Mouse (Mus musculus): Measurements from ENCODE around the gene Bloc1s5. TPM values are rescaled to one million over a fixed set of nuclear protein-coding genes. Genes with fewer than 3 reads are reported as not detected.

The Bloc1s5 gene
- polyA plus RNA-seq, 1 experiment from 2014 or later = 27.1 TPM

GRCm38 (mm10) chr13:38597076-38597475 is 37.8 kb downstream of the Bloc1s5 start:
- no peak overlapping the region for H3K4me2 ChIP-seq
- H3K4me1 ChIP-seq (replicated peaks) = no peaks in the 10 kb centered on the region
- H3K36me3 ChIP-seq = 0 out of 2 replicates have a peak, but pooled peaks cover 1% of the 10 kb centered on the region
- no peaks in the 10 kb centered on the region for H3K9me3 ChIP-seq
- H3K4me3 ChIP-seq (replicated peaks) = no peak overlapping the region
- no peaks in the 10 kb centered on the region for H3K27me3 ChIP-seq
- WGBS = 80% methylated on average over 3 of the region's 3 CpGs
- no peak overlapping the region for H3K9ac ChIP-seq (replicated peaks)
- no peak overlapping the region for H3K27ac ChIP-seq
- no peak for ATAC-seq (ENCODE audit: insufficient number of reproducible peaks, insufficient read depth, low FRiP score, low TSS enrichment, low read depth)

GRCm38 (mm10) chr13:38596461-38596860 is 38.4 kb downstream of the Bloc1s5 start:
- Histone ChIP-seq H3K4me1 (replicated peaks) (no peaks in the 10 kb centered on the region), H3K27ac (no peak overlapping the region), H3K36me3 (no peaks in the 10 kb centered on the region), H3K9me3 (no peaks in the 10 kb centered on the region), H3K4me2 (no peak overlapping the region), H3K9ac (replicated peaks) (no peak overlapping the region), H3K4me3 (replicated peaks) (no peak overlapping the region), H3K27me3 (no peaks in the 10 kb centered on the region)
- 75% methylated on average over 4 of the region's 4 CpGs for WGBS
- ATAC-seq (ENCODE audit: insufficient number of reproducible peaks, insufficient read depth, low FRiP score, low TSS enrichment, low read depth) = no peak

- H3K9me3 ChIP-seq = no peaks in the 10 kb centered on the region
- 62% methylated on average over 6 of the region's 6 CpGs for WGBS
- no peak overlapping the region for H3K27ac ChIP-seq
- no peak for ATAC-seq (ENCODE audit: insufficient number of reproducible peaks, insufficient read depth, low FRiP score, low TSS enrichment, low read depth)
- H3K4me3 ChIP-seq (replicated peaks) = no peak overlapping the region
- H3K9ac ChIP-seq (replicated peaks) = no peak overlapping the region
- no peaks in the 10 kb centered on the region for H3K4me1 ChIP-seq (replicated peaks)
- H3K36me3 ChIP-seq = no peaks in the 10 kb centered on the region
- no peaks in the 10 kb centered on the region for H3K27me3 ChIP-seq
- H3K4me2 ChIP-seq = no peak overlapping the region
Measured at GRCm38 (mm10) chr13:38593114-38593513, 41.8 kb downstream of the Bloc1s5 start.

GRCm38 (mm10) chr13:38587350-38587749 is 47.6 kb downstream of the Bloc1s5 start:
- H3K36me3 ChIP-seq = no peaks in the 10 kb centered on the region
- no peaks in the 10 kb centered on the region for H3K9me3 ChIP-seq
- no peaks in the 10 kb centered on the region for H3K27me3 ChIP-seq
- no peak for ATAC-seq (ENCODE audit: insufficient number of reproducible peaks, insufficient read depth, low FRiP score, low TSS enrichment, low read depth)
- 94% methylated on average over 5 of the region's 5 CpGs for WGBS
- no peaks in the 10 kb centered on the region for H3K4me1 ChIP-seq (replicated peaks)
- H3K27ac ChIP-seq = no peak overlapping the region
- no peak overlapping the region for H3K4me2 ChIP-seq
- no peak overlapping the region for H3K9ac ChIP-seq (replicated peaks)
- no peak overlapping the region for H3K4me3 ChIP-seq (replicated peaks)

GRCm38 (mm10) chr13:38586451-38586850 is 48.5 kb downstream of the Bloc1s5 start:
- no peak overlapping the region for H3K4me3 ChIP-seq (replicated peaks)
- H3K9ac ChIP-seq (replicated peaks) = no peak overlapping the region
- WGBS = 95% methylated on average over 4 of the region's 4 CpGs
- no peaks in the 10 kb centered on the region for H3K9me3 ChIP-seq
- H3K4me1 ChIP-seq (replicated peaks) = no peaks in the 10 kb centered on the region
- no peaks in the 10 kb centered on the region for H3K27me3 ChIP-seq
- H3K36me3 ChIP-seq = no peaks in the 10 kb centered on the region
- no peak overlapping the region for H3K27ac ChIP-seq
- ATAC-seq (ENCODE audit: insufficient number of reproducible peaks, insufficient read depth, low FRiP score, low TSS enrichment, low read depth) = no peak
- no peak overlapping the region for H3K4me2 ChIP-seq

GRCm38 (mm10) chr13:38582768-38583167 is 52.1 kb downstream of the Bloc1s5 start:
- Histone ChIP-seq H3K9ac (replicated peaks) (no peak overlapping the region), H3K4me1 (replicated peaks) (no peaks in the 10 kb centered on the region), H3K36me3 (no peaks in the 10 kb centered on the region), H3K4me3 (replicated peaks) (no peak overlapping the region), H3K9me3 (no peaks in the 10 kb centered on the region), H3K4me2 (no peak overlapping the region), H3K27me3 (no peaks in the 10 kb centered on the region), H3K27ac (no peak overlapping the region)
- WGBS = 86% methylated on average over 3 of the region's 3 CpGs
- ATAC-seq (ENCODE audit: insufficient number of reproducible peaks, insufficient read depth, low FRiP score, low TSS enrichment, low read depth) = no peak

GRCm38 (mm10) chr13:38580601-38581457 is 54.1 kb downstream of the Bloc1s5 start:
- H3K27ac ChIP-seq = no peak overlapping the region
- H3K9me3 ChIP-seq = no peaks in the 10 kb centered on the region
- no peak for ATAC-seq (ENCODE audit: insufficient number of reproducible peaks, insufficient read depth, low FRiP score, low TSS enrichment, low read depth)
- no peaks in the 10 kb centered on the region for H3K27me3 ChIP-seq
- no peak overlapping the region for H3K4me3 ChIP-seq (replicated peaks)
- 70% methylated on average over 11 of the region's 11 CpGs for WGBS
- H3K4me1 ChIP-seq (replicated peaks) = no peaks in the 10 kb centered on the region
- H3K9ac ChIP-seq (replicated peaks) = no peak overlapping the region
- H3K36me3 ChIP-seq = no peaks in the 10 kb centered on the region
- H3K4me2 ChIP-seq = no peak overlapping the region

GRCm38 (mm10) chr13:38579971-38580600 is 54.8 kb downstream of the Bloc1s5 start:
- H3K4me3 ChIP-seq (replicated peaks) = no peak overlapping the region
- H3K9ac ChIP-seq (replicated peaks) = no peak overlapping the region
- no peaks in the 10 kb centered on the region for H3K36me3 ChIP-seq
- WGBS = 83% methylated on average over 25 of the region's 25 CpGs
- no peaks in the 10 kb centered on the region for H3K27me3 ChIP-seq
- no peak overlapping the region for H3K27ac ChIP-seq
- H3K4me2 ChIP-seq = no peak overlapping the region
- H3K4me1 ChIP-seq (replicated peaks) = no peaks in the 10 kb centered on the region
- no peaks in the 10 kb centered on the region for H3K9me3 ChIP-seq
- ATAC-seq (ENCODE audit: insufficient number of reproducible peaks, insufficient read depth, low FRiP score, low TSS enrichment, low read depth) = no peak

- no peak overlapping the region for H3K27ac ChIP-seq
- WGBS = 81% methylated on average over 3 of the region's 3 CpGs
- no peak overlapping the region for H3K4me2 ChIP-seq
Measured at GRCm38 (mm10) chr13:38574668-38575067, 60.2 kb downstream of the Bloc1s5 start.

GRCm38 (mm10) chr13:38573281-38573680 is 61.6 kb downstream of the Bloc1s5 start:
- Histone ChIP-seq H3K4me1 (replicated peaks) (no peaks in the 10 kb centered on the region), H3K36me3 (no peaks in the 10 kb centered on the region), H3K4me3 (replicated peaks) (no peak overlapping the region), H3K27me3 (no peaks in the 10 kb centered on the region), H3K9ac (replicated peaks) (no peak overlapping the region), H3K4me2 (no peak overlapping the region), H3K9me3 (no peaks in the 10 kb centered on the region), H3K27ac (no peak overlapping the region)
- 87% methylated on average over 1 of the region's 1 CpGs for WGBS
- ATAC-seq (ENCODE audit: insufficient number of reproducible peaks, insufficient read depth, low FRiP score, low TSS enrichment, low read depth) = no peak

More at GRCm38 (mm10) chr13:38574668-38575067, 60.2 kb downstream of the Bloc1s5 start:
- no peak overlapping the region for H3K4me3 ChIP-seq (replicated peaks)
- H3K36me3 ChIP-seq = no peaks in the 10 kb centered on the region
- no peaks in the 10 kb centered on the region for H3K4me1 ChIP-seq (replicated peaks)
- no peaks in the 10 kb centered on the region for H3K27me3 ChIP-seq
- no peak overlapping the region for H3K9ac ChIP-seq (replicated peaks)
- H3K9me3 ChIP-seq = no peaks in the 10 kb centered on the region
- ATAC-seq (ENCODE audit: insufficient number of reproducible peaks, insufficient read depth, low FRiP score, low TSS enrichment, low read depth) = no peak

GRCm38 (mm10) chr13:38565245-38565644 is 69.7 kb downstream of the Bloc1s5 start:
- no peak for ATAC-seq (ENCODE audit: insufficient number of reproducible peaks, insufficient read depth, low FRiP score, low TSS enrichment, low read depth)
- WGBS = 71% methylated on average over 4 of the region's 4 CpGs

More at GRCm38 (mm10) chr13:38565245-38565644, 69.7 kb downstream of the Bloc1s5 start:
- no peak overlapping the region for H3K27ac ChIP-seq
- H3K9me3 ChIP-seq = no peaks in the 10 kb centered on the region
- H3K4me2 ChIP-seq = no peak overlapping the region
- H3K4me1 ChIP-seq (replicated peaks) = no peaks in the 10 kb centered on the region
- no peaks in the 10 kb centered on the region for H3K27me3 ChIP-seq
- no peak overlapping the region for H3K9ac ChIP-seq (replicated peaks)
- no peaks in the 10 kb centered on the region for H3K36me3 ChIP-seq
- no peak overlapping the region for H3K4me3 ChIP-seq (replicated peaks)

All from limb, embryonic 12.5 days (tissue).